Mouse (Mus musculus) spleen, adult 2 months (tissue): Measurements from ENCODE around the gene Lpp.

ENCODE experiments used
- CTCF ChIP-seq: fragments of 200-500 bp; IDR thresholded peaks from 2 replicates; pipeline ENCODE4 v1.5.1; 2011; ENCODE audit warnings: mild to moderate bottlenecking, inconsistent platforms; ENCODE audit not compliant: insufficient read depth, insufficient read length, insufficient replicate concordance; ENCODE audit errors: extremely low read depth
- POLR2A ChIP-seq: fragments of 200-500 bp; IDR thresholded peaks from 2 replicates; pipeline ENCODE4 v1.6.1; 2011; ENCODE audit warnings: low read depth, low read length, inconsistent platforms

DNA sequence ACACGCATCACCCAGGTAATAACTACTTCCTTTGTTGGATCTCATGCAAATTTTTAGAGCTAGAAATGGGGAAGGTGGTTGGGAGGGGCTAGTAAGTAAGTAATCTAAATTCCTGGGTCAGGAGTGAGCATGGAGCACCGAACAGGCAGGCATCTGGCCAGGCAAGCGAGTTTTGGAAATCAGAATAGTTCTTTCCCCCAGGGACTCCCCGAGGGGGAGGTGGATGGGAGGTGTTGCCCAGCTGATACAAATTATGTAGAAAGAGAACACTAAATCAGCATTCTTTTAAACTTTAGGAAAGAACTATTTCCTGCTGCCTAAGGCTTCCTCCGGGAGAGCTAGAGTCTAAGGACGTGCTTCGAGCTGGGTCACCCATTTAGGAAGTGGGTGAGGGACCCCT lies 25.8 kb upstream of the Lpp start:
- TF ChIP-seq CTCF, result no peak
- no peak for TF ChIP-seq POLR2A
